Mouse (Mus musculus) left cerebral cortex, postnatal 4 days (tissue): ENCODE results near the gene Gse1. TPM values are rescaled to one million over a fixed set of nuclear protein-coding genes. Genes with fewer than 3 reads are reported as not detected.

Experiments used
- DNase-seq: peaks from one replicate; pipeline ENCODE4 v3.0.0-alpha.2; 2022
- intact Hi-C: fragments of 180-260 bp; cut with DNase I; formaldehyde crosslinking; loops from one replicate; pipeline ENCODE4 v1.15.1; 2025
- total RNA-seq, 2 experiments: library from RNA; stranded (reverse); gene quantifications; 2 replicates each; pipeline ENCODE4 v1.2.3; 2021

Gse1 gene
- total RNA-seq, 2 experiments from 2014 or later, result 57.4 to 59.3 TPM

GRCm38 (mm10) chr8:120574941-120575340 is 346.7 kb downstream of the Gse1 start:
- no peak for DNase-seq
- intact Hi-C loops, result no loop called here

- intact Hi-C loops, result no loop called here
Observed at GRCm38 (mm10) chr8:120575801-120576200, 347.5 kb downstream of the Gse1 start.

DNA sequence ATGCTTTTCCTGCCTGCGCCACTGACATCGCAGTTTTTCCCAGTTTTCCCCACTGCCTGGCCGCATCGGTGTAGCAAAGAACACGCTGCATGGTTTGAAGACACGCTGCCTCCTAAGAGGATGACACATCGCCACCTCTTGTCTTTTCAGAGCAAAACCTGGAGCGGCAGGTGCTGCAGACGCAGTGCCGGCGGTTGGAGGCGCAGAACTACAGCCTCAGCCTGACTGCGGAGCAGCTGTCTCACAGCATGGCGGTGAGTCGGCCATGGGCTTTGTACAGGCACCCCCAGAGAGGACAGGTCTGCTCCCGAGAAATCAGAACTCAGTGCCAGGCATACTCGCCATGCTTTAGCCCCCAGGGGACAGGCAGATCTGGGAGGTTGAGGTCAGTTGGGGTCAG is 349.6 kb downstream of the Gse1 start:
- peak; percentile 57 for DNase-seq
- intact Hi-C loops, result no loop called here

More at GRCm38 (mm10) chr8:120575801-120576200, 347.5 kb downstream of the Gse1 start:
- no peak for DNase-seq

DNA sequence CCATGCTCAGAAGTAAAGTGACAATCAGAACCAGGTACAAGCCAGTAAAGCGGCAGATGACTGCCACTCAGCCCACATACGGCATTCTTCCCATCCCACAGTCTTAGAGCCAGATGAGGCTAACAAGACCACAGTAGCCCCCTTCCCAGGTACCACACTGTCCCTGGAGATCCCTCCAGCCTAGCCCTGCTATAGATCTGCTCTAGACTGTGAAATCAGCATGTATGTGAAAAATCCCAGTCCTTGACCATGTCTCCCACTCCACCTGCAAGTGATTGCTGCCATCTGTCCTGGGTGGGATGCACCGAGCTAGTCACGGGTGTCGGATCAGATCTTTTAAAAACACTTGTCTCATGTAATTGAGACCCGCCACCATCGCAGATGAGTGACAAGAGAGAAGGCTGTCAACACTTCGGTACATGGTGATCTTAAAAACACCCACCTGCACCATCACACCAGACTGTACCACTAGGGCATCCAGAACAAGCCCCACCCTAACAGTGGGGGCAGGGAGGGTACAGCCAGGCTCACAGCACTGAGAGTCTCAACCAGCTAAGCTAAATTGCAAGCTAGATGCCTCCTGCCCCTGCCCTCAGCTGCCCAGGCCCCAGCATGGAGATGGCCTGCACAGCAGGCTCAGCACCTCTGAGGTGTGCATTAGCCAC is 352.2 kb downstream of the Gse1 start:
- DNase-seq, result no peak
- intact Hi-C loops, result no loop called here

DNA sequence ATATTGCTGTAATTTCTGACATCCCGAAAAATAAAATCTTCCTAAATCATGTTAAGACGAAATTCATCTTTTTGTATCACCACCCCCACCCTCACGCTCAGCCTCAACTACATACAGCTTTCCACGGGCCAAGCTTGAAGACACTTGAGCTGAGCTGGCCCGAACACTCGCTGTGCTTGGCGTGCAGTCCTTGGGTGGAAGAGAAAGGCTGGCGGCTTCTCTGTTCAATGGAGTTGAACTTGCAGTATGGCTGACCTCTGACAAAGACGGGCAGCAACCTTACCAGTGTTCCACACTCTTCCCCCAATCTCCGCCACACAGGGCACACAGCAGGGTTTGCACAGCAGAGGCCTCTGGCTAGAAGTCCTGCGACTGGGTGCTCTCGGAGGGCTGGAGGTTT is 353.1 kb downstream of the Gse1 start:
- peak; percentile 37 for DNase-seq
- intact Hi-C loops, result no loop called here

- peak; percentile 76 for DNase-seq
- intact Hi-C loops, result no loop called here
Observed at GRCm38 (mm10) chr8:120581811-120582210, 353.6 kb downstream of the Gse1 start.

DNA sequence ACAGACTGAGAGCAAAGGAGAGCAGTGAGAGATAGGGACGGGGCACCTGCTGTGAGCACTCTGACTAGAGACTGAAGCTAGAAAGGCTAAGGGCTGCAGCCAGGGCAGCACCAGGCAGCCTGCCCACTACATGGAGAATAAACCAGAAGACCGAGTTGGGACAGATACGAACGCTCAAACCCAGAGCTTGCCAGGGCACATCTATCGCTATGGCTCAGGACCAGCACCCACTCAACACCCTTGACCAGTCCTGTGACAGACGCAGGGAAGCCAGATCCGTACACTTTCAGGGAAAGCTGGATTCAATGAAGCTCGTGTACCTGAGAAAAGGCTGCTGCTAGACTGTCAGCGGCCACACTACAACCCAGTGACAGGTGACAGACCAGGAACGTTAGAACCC is 357.3 kb downstream of the Gse1 start:
- intact Hi-C loops, result no loop called here

DNA sequence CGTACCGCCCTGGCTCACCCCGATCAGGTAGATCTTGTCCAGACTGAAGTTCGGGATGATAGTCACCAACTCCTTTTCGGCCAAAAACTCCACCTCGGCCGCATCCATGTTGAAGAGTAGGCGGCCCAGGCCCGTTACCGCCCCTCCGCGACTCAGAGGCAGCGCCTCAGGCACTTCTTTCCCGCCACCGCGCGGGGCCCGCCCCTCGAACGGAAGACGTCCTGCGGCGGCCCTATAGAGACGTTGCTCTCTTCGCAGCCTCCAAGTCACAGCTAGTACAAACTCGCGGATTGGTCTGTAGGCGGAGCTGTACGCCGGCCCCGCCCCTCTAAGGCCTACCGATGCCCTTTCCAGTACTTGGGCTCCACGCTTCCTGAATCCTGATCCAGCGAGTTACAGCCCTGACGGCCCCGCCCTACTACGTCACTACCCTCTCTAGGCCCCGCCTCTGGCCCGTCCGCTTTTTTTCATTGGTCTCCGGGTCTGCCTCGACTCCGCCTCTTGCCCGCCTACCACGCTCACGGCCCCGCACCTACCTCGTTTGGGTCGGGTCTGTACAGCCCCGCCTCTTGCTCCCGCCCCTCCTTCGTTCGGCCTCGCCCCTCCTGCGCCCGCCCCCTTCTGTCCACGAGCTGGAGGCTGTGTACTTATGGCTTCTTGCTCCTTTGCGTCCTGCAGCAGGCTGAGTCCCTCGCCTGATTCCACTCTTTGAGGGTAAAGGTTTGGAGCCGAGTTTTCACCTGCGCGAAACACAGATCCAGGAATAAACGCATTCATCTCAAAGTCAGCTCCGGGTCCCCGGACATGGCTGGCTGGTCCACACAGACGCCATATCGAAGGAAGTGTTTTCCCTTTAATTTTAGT is 360.9 kb downstream of the Gse1 start, which contains the start of gene Gins2:
Gene Gins2, minus strand, starts transcription at position 397 of the 864 bp plus-strand sequence.
- intact Hi-C loops, result no loop called here

More for the DNA sequence above, 357.3 kb downstream of the Gse1 start:
- DNase-seq, result no peak

GRCm38 (mm10) chr8:120589921-120590320 is 361.7 kb downstream of the Gse1 start:
- DNase-seq, result peak; percentile 53
- intact Hi-C loops, result no loop called here

More for the DNA sequence above, 360.9 kb downstream of the Gse1 start, which contains the start of gene Gins2:
- peak; percentile 99 for DNase-seq

- DNase-seq, result peak; percentile 52
- intact Hi-C loops, result no loop called here
Observed at GRCm38 (mm10) chr8:120591587-120592292, 363.5 kb downstream of the Gse1 start.

DNA sequence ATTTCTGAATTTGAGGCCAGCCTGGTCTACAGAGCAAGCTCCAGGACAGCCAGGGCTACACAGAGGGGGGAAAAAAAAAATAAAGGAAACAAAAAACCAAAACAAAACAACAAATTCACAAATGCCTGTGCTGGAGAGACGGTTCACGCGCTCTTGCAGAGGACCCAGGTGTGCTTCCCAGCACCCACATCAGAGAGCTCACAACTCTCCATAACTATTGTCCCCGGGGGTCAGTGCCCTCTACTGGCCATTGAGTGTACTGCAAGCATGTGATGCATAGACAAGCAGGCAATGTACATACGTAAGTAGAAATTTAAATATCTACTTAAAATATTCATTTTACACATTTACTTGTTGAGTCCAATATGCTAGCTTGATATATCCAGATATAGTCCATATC is 366.3 kb downstream of the Gse1 start:
- intact Hi-C loops, result no loop called here
- DNase-seq, result no peak

GRCm38 (mm10) chr8:120595963-120596362 is 367.7 kb downstream of the Gse1 start:
- peak; percentile 66 for DNase-seq
- intact Hi-C loops, result loop anchor here (5.0 kb wide), 1 partner anchor 419 kb away; the partner anchor contains the start of gene Fam92b

GRCm38 (mm10) chr8:120598579-120598978 is 370.3 kb downstream of the Gse1 start:
- peak; percentile 86 for DNase-seq
- intact Hi-C loops, result loop anchor here (5.0 kb wide), 1 partner anchor 421 kb away; the partner anchor contains the start of gene Fam92b

DNA sequence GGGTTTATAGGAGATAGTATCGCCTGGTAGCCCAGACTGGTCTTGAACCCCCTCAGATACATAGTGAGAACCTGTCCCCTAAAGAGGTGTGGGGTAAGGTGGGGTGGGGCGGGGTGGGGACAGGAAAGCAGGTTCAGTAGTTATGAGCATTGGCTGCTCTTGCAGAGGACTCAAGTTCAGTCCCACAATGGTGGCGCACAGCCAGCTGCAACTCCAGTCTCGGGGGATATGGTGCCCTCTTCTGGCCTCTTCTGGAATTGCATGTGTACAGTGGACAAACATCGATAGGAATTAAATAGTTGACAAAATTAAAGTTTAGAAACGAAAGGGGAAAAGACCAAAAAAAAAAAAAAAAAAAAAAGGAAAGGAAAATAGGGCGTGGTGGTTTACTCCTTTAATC is 371.2 kb downstream of the Gse1 start:
- DNase-seq, result peak; percentile 86
- intact Hi-C loops, result loop anchor here (5.0 kb wide), 1 partner anchor 422 kb away; the partner anchor contains the start of gene Fam92b

- DNase-seq, result no peak
- intact Hi-C loops, result no loop called here
Observed at GRCm38 (mm10) chr8:120602672-120603071, 374.4 kb downstream of the Gse1 start.

GRCm38 (mm10) chr8:120607460-120607859 is 379.2 kb downstream of the Gse1 start:
- DNase-seq, result no peak
- intact Hi-C loops, result loop anchor here (5.0 kb wide), 1 partner anchor 420 kb away; no protein-coding TSS in a partner anchor

GRCm38 (mm10) chr8:120607885-120608284 is 379.6 kb downstream of the Gse1 start:
- intact Hi-C loops, result loop anchor here (5.0 kb wide), 1 partner anchor 421 kb away; no protein-coding TSS in a partner anchor
- DNase-seq, result peak; percentile 85

DNA sequence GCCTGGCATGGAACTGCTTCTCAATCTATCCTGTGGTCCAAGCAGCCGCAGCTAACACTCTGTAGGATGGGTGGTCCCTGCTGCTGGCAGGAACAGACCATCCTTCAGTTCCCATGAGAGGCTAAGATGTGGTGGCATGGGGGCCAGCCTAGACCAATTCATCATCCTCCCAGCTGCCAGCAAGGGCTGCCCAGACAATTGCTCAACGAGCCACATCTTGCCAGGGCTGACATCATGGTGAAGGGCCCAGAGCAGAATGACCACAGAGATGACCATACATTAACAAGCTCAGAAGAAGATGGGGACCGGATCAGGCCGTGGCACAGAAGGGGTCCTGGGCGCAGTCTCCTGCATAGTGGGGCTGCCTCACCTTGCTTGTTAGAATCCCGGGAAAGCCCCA is 382.6 kb downstream of the Gse1 start:
- intact Hi-C loops, result loop anchor here (5.0 kb wide), 1 partner anchor 329 kb away; no protein-coding TSS in a partner anchor

DNA sequence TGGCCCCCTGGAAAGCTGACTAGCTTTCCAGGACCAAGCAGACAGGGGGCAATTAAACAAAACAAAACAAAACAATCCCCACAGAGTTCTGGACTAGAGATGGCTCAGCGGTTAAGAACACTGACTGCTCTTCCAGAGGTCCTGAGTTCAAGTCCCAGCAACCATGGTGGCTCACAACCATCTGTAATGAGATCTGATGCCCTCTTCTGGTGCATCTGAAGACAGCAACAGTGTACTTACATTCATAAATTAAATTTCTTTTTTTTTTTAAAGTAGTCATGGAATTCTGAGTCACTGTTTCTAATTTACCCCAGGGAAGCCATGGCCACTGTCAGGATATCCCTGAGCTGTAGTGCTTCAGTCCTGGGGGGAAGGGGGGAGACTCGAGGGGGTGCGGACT is 386.2 kb downstream of the Gse1 start:
- DNase-seq, result no peak
- intact Hi-C loops, result loop anchor here (5.0 kb wide), 1 partner anchor 332 kb away; no protein-coding TSS in a partner anchor

More for the DNA sequence above, 382.6 kb downstream of the Gse1 start:
- no peak for DNase-seq
